Mouse (Mus musculus) heart, embryonic 13.5 days (tissue): ENCODE measurements around the gene Cubn. TPM values are rescaled to one million over a fixed set of nuclear protein-coding genes. Genes with fewer than 3 reads are reported as not detected.

ENCODE experiments used
- ATAC-seq: fragments of 200-750 bp; cut with Nextera tagmentation; 2 replicates; pipeline ENCODE4 v1.8.0; 2017; ENCODE audit warnings: moderate TSS enrichment; ENCODE audit not compliant: insufficient number of reproducible peaks, low FRiP score, low TSS enrichment; ENCODE audit errors: extremely low read depth
- H3K27ac ChIP-seq: fragments of 300-500 bp; sonication (generic); replicated peaks from 2 replicates; pipeline ENCODE4 v1.5.1; 2015; ENCODE audit warnings: moderate library complexity, mild to moderate bottlenecking, inconsistent platforms
- H3K27me3 ChIP-seq: fragments of 300-500 bp; sonication (generic); replicated peaks from 2 replicates; pipeline ENCODE4 v1.6.1; 2015; ENCODE audit warnings: mild to moderate bottlenecking, inconsistent platforms
- H3K36me3 ChIP-seq: fragments of 300-500 bp; sonication (generic); 2 replicates; pipeline ENCODE4 v1.6.1; 2015; ENCODE audit warnings: mild to moderate bottlenecking, inconsistent platforms
- H3K4me1 ChIP-seq: fragments of 300-500 bp; sonication (generic); 2 replicates; pipeline ENCODE4 v1.6.1; 2015; ENCODE audit warnings: inconsistent platforms
- H3K4me2 ChIP-seq: fragments of 300-500 bp; sonication (generic); 2 replicates; pipeline ENCODE4 v1.6.1; 2015; ENCODE audit warnings: inconsistent platforms, mild to moderate bottlenecking, moderate library complexity
- H3K4me3 ChIP-seq: fragments of 300-500 bp; sonication (generic); 2 replicates; pipeline ENCODE4 v1.5.1; 2015; ENCODE audit warnings: moderate library complexity, mild to moderate bottlenecking, inconsistent platforms
- H3K9ac ChIP-seq: fragments of 300-500 bp; sonication (generic); 2 replicates; pipeline ENCODE4 v1.6.1; 2015; ENCODE audit warnings: inconsistent platforms, mild to moderate bottlenecking, moderate library complexity
- H3K9me3 ChIP-seq: fragments of 300-500 bp; sonication (generic); 2 replicates; pipeline ENCODE4 v1.6.1; 2016; ENCODE audit warnings: inconsistent platforms
- WGBS: fragments of 180-500 bp; shearing (Covaris S2); methylation state at CpG from one replicate; pipeline ENCODE4 v1.1.7; 2015; ENCODE audit warnings: mixed read lengths; 5-methylcytosine and 5-hydroxymethylcytosine counted together
- polyA plus RNA-seq: library from polyadenylated mRNA; unstranded; fragments of >200 nt; fragmentation: Nextera tagmentation; extraction: Ambion mirVana; gene quantifications from 2 replicates; pipeline ENCODE4 v1.2.1, GENCODE M21; 2015

Cubn gene
- polyA plus RNA-seq, 1 experiment from 2014 or later, result 0.36 TPM

DNA sequence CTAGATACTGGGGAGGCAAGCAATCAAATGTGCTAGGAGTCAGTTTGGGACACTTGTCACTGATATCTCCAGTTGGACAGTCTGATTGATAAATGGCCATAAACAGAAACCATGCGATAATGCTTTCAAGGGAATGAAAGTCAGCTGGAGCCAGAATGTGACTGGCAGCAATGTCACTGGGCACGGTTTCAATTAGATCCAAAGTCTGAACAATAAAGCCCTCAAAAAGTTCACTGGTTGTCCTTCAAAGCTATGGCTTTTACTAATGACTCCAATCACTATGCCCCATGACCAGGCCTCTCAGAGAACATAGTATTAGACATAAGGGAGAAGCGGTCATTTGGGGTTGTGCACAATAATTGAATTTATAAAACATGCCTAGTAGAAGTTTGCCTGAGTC lies 7.0 kb downstream of the Cubn start:
- H3K9me3 ChIP-seq, result no peaks in the 10 kb centered on the region
- H3K9ac ChIP-seq, result no peak overlapping the region
- WGBS, result 70% methylated on average over 3 of the region's 3 CpGs
- no peaks in the 10 kb centered on the region for H3K27me3 ChIP-seq
- no peak for ATAC-seq
- H3K4me2 ChIP-seq, result no peak overlapping the region
- no peaks in the 10 kb centered on the region for H3K4me1 ChIP-seq
- no peaks in the 10 kb centered on the region for H3K36me3 ChIP-seq
- no peak overlapping the region for H3K4me3 ChIP-seq
- no peak overlapping the region for H3K27ac ChIP-seq

DNA sequence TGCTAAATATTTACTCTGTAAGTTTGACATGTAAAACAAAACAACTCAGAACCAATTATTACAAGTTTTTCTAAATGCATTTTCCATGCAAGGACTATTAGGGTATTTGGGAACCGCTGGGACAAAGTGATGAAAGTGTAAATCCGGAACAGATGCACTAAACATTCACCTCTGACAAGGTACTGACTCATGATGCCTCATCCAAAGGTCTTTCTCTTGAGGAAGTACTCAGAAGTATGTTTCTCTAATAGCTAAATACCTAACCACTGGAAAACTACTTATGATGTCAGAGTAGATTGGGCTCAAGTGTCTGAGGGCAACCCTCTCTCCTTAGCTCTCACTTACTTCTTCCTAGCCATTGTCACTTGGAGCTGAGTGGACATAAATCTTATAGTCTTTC lies 10.9 kb downstream of the Cubn start:
- WGBS, result 72% methylated on average over 2 of the region's 2 CpGs
- no peak overlapping the region for H3K27ac ChIP-seq
- no peak for ATAC-seq
- no peaks in the 10 kb centered on the region for H3K4me1 ChIP-seq
- H3K4me2 ChIP-seq, result no peak overlapping the region
- H3K9me3 ChIP-seq, result no peaks in the 10 kb centered on the region
- no peak overlapping the region for H3K4me3 ChIP-seq
- no peak overlapping the region for H3K9ac ChIP-seq
- H3K27me3 ChIP-seq, result no peaks in the 10 kb centered on the region
- no peaks in the 10 kb centered on the region for H3K36me3 ChIP-seq

- 83% methylated on average over 7 of the region's 7 CpGs for WGBS
- Histone ChIP-seq H3K4me1 (no peaks in the 10 kb centered on the region), H3K36me3 (no peaks in the 10 kb centered on the region), H3K9me3 (no peaks in the 10 kb centered on the region), H3K27me3 (no peaks in the 10 kb centered on the region), H3K27ac (no peak overlapping the region), H3K9ac (no peak overlapping the region), H3K4me3 (no peak overlapping the region), H3K4me2 (no peak overlapping the region)
- ATAC-seq, result no peak
Measured at GRCm38 (mm10) chr2:13479165-13479564, 12.4 kb downstream of the Cubn start.

- no peaks in the 10 kb centered on the region for H3K36me3 ChIP-seq
- H3K4me2 ChIP-seq, result no peak overlapping the region
- no peaks in the 10 kb centered on the region for H3K9me3 ChIP-seq
- no peaks in the 10 kb centered on the region for H3K4me1 ChIP-seq
- no peak overlapping the region for H3K9ac ChIP-seq
- ATAC-seq, result no peak
- H3K4me3 ChIP-seq, result no peak overlapping the region
- no peak overlapping the region for H3K27ac ChIP-seq
- no peaks in the 10 kb centered on the region for H3K27me3 ChIP-seq
- WGBS, result 78% methylated on average over 3 of the region's 3 CpGs
Measured at GRCm38 (mm10) chr2:13470108-13470507, 21.5 kb downstream of the Cubn start.

DNA sequence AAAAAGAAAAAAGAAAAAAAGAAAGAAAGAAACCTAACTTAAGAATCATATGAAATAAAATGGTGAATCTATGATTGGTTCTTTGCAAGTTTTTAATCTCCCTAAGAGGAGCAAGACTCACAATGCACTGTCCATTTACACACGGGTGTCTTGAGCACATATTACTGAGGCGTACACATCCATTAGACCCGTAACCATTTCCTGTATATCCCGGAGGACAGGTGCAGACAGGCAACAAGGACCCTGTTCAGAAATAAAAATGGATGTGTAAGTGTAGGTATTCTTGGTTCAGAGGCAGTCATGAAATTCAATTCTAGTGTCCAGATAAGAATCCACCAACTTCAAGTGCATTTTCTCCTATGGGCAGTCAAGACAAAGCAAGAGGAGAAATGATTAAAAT lies 22.0 kb downstream of the Cubn start:
- no peak for ATAC-seq
- Histone ChIP-seq H3K27ac (no peak overlapping the region), H3K4me2 (no peak overlapping the region), H3K36me3 (no peaks in the 10 kb centered on the region), H3K4me1 (no peaks in the 10 kb centered on the region), H3K9me3 (no peaks in the 10 kb centered on the region), H3K27me3 (no peaks in the 10 kb centered on the region), H3K9ac (no peak overlapping the region), H3K4me3 (no peak overlapping the region)
- WGBS, result 77% methylated on average over 4 of the region's 4 CpGs

DNA sequence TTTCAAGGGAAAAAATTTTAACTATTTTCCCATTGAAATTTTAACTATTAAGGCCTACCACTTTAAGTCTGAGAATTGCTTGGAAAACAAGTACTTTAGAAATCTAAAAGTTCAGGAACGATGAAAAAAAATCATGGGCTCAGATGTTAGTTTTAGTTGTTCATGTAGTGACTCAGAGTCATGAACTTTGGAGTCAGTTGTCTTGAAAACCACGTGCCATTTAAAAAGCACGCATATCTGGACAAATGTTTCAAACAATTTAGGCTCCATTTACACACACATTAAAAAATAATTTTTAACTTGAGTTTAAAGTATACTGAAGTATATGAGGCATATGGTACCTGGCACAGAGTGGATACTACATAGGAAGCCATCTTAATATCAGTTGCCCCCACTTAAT lies 24.9 kb downstream of the Cubn start:
- no peaks in the 10 kb centered on the region for H3K9me3 ChIP-seq
- H3K36me3 ChIP-seq, result no peaks in the 10 kb centered on the region
- H3K4me3 ChIP-seq, result no peak overlapping the region
- no peaks in the 10 kb centered on the region for H3K4me1 ChIP-seq
- 82% methylated on average over 3 of the region's 3 CpGs for WGBS
- H3K9ac ChIP-seq, result no peak overlapping the region
- no peaks in the 10 kb centered on the region for H3K27me3 ChIP-seq
- H3K27ac ChIP-seq, result no peak overlapping the region
- no peak overlapping the region for H3K4me2 ChIP-seq
- ATAC-seq, result no peak

GRCm38 (mm10) chr2:13458088-13458487 lies 33.5 kb downstream of the Cubn start:
- H3K4me2 ChIP-seq, result no peak overlapping the region
- H3K9ac ChIP-seq, result no peak overlapping the region
- no peaks in the 10 kb centered on the region for H3K27me3 ChIP-seq
- no peaks in the 10 kb centered on the region for H3K4me1 ChIP-seq
- H3K9me3 ChIP-seq, result no peaks in the 10 kb centered on the region
- H3K4me3 ChIP-seq, result no peak overlapping the region
- no peak overlapping the region for H3K27ac ChIP-seq
- 79% methylated on average over 2 of the region's 2 CpGs for WGBS
- H3K36me3 ChIP-seq, result no peaks in the 10 kb centered on the region
- no peak for ATAC-seq

- Histone ChIP-seq H3K9me3 (no peaks in the 10 kb centered on the region), H3K27ac (no peak overlapping the region), H3K9ac (no peak overlapping the region), H3K4me3 (no peak overlapping the region), H3K4me2 (no peak overlapping the region), H3K36me3 (no peaks in the 10 kb centered on the region), H3K27me3 (no peaks in the 10 kb centered on the region), H3K4me1 (peaks cover 7% of the 10 kb centered on the region)
- WGBS, result 48% methylated on average over 1 of the region's 1 CpGs
- ATAC-seq, result no peak
Measured at GRCm38 (mm10) chr2:13456821-13457220, 34.8 kb downstream of the Cubn start.

- ATAC-seq, result no peak
- H3K27ac ChIP-seq, result peak overlapping the region; percentile 25
- H3K9me3 ChIP-seq, result no peaks in the 10 kb centered on the region
- no peaks in the 10 kb centered on the region for H3K36me3 ChIP-seq
- H3K4me2 ChIP-seq, result no peak overlapping the region
- peaks cover 20% of the 10 kb centered on the region for H3K4me1 ChIP-seq
- H3K9ac ChIP-seq, result no peak overlapping the region
- no peak overlapping the region for H3K4me3 ChIP-seq
- no peaks in the 10 kb centered on the region for H3K27me3 ChIP-seq
- 58% methylated on average over 13 of the region's 13 CpGs for WGBS
Measured at GRCm38 (mm10) chr2:13451495-13452491, 39.8 kb downstream of the Cubn start.

- no peaks in the 10 kb centered on the region for H3K9me3 ChIP-seq
- no peak overlapping the region for H3K4me3 ChIP-seq
- no peak for ATAC-seq
- H3K36me3 ChIP-seq, result no peaks in the 10 kb centered on the region
- H3K4me2 ChIP-seq, result no peak overlapping the region
- 47% methylated on average over 3 of the region's 3 CpGs for WGBS
- H3K9ac ChIP-seq, result no peak overlapping the region
- no peak overlapping the region for H3K27ac ChIP-seq
- peaks cover 20% of the 10 kb centered on the region for H3K4me1 ChIP-seq
- H3K27me3 ChIP-seq, result no peaks in the 10 kb centered on the region
Measured at GRCm38 (mm10) chr2:13450895-13451294, 40.7 kb downstream of the Cubn start.

DNA sequence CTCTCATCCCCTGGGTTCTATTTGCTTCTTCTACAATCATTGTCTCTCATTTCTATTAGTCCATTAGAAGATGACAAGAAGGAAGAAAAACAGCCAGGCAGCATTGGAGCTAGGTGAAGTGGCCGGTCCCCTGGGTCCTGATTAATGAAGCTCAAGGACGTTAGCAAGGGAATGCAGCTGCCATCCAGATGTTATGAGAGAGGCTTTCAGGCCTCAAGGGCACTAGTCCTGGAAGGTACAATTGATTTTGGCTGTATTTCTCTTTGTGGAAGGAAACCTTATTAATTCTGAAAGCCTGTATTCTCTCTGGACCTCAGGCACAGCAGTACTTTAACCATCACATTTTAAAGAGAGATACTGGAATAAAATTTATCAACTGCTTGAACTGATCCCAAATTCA lies 41.1 kb downstream of the Cubn start:
- no peak overlapping the region for H3K4me3 ChIP-seq
- no peak overlapping the region for H3K27ac ChIP-seq
- H3K4me1 ChIP-seq, result peaks cover 20% of the 10 kb centered on the region
- no peak for ATAC-seq
- no peaks in the 10 kb centered on the region for H3K27me3 ChIP-seq
- no peak overlapping the region for H3K9ac ChIP-seq
- H3K4me2 ChIP-seq, result no peak overlapping the region
- H3K36me3 ChIP-seq, result no peaks in the 10 kb centered on the region
- no peaks in the 10 kb centered on the region for H3K9me3 ChIP-seq
- 60% methylated on average over 2 of the region's 2 CpGs for WGBS

DNA sequence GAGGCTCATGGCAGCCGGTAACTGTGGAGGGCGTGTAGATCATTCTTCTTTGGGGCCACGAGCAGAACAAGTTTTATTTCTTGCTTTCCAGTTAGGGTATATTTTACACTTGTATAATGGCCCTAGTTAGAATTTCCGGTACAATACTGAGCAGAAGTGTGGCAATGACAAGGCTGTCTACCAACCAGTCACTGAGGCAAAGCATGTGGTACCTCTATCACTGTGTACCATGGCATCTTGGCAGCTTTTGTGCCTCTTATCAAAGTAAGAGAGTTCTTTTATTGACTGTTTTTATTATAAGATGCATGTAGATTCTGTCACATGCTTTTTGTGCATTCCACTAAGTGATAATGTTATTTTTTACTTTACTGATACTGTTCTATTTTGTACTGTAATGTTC lies 46.5 kb downstream of the Cubn start:
- H3K36me3 ChIP-seq, result no peaks in the 10 kb centered on the region

More for the DNA sequence above, 46.5 kb downstream of the Cubn start:
- WGBS, result 86% methylated on average over 4 of the region's 4 CpGs
- Histone ChIP-seq H3K27ac (no peak overlapping the region), H3K4me2 (no peak overlapping the region), H3K9ac (no peak overlapping the region), H3K9me3 (no peaks in the 10 kb centered on the region), H3K4me1 (no peaks in the 10 kb centered on the region), H3K4me3 (no peak overlapping the region), H3K27me3 (no peaks in the 10 kb centered on the region)
- ATAC-seq, result no peak
